Comparison of ENCODE assay signal across 9 mouse cellular contexts in genomic region chr5:123431524-123432304, GRCm38 (mm10). TPM values are rescaled to one million over a fixed set of nuclear protein-coding genes. Genes with fewer than 3 reads are reported as not detected.
DNase-seq lines count a peak whose midpoint lies in the region; ATAC-seq and TF ChIP-seq lines count a peak whose summit lies in the region.
"Had no signal": no experiment of that assay in that cellular context is flagged by ENCODE, and none has a peak within 500 bp of the region (broad histone marks: within the 10 kb centered on the region; RNA-seq: fewer than 3 reads in every experiment).

No protein-coding gene starts in this region.

- 69% methylated on average over 13 of the region's 13 CpGs for WGBS in midbrain, postnatal 0 days
- 76% methylated on average over 13 of the region's 13 CpGs for WGBS in midbrain, embryonic 13.5 days
- WGBS in heart, embryonic 15.5 days: 53% methylated on average over 13 of the region's 13 CpGs

- no peak for ATAC-seq in midbrain, postnatal 0 days (ENCODE audit: low FRiP score)
- no peak for ATAC-seq in midbrain, embryonic 13.5 days
- no peak; the same call in 1 of the 2 replicates for ATAC-seq in heart, embryonic 15.5 days (replicated peaks; ENCODE audit: insufficient number of reproducible peaks, insufficient read depth, low FRiP score, low read depth)
- no peak for ATAC-seq in megakaryocyte, adult 5-6 weeks (ENCODE audit: poor library complexity, severe bottlenecking)
- no peak for ATAC-seq in erythroblast, adult 5-6 weeks (replicated peaks; ENCODE audit: low FRiP score, poor library complexity, severe bottlenecking)

- H3K4me3 ChIP-seq in midbrain, postnatal 0 days (ENCODE audit: low read depth, low read length): no peak overlapping the region
- H3K4me3 ChIP-seq in midbrain, embryonic 13.5 days (replicated peaks): no peak overlapping the region
- no peak overlapping the region for H3K4me3 ChIP-seq in heart, embryonic 15.5 days

- no peak overlapping the region for H3K4me2 ChIP-seq in midbrain, postnatal 0 days (ENCODE audit: low read depth, low read length, poor library complexity, severe bottlenecking)
- no peak overlapping the region for H3K4me2 ChIP-seq in midbrain, embryonic 13.5 days (replicated peaks)
- peak overlapping the region; percentile 25 for H3K4me2 ChIP-seq in heart, embryonic 15.5 days

- DNase-seq in midbrain, postnatal 0 days (ENCODE audit: low spot score): peak; percentile 81
- DNase-seq in cerebellum, adult 8-10 months: peak; percentile 54
- peak; percentile 82 for DNase-seq in kidney, postnatal 14 days
- DNase-seq in lung, postnatal 36 days: peak; percentile 79

- H3K9ac ChIP-seq in midbrain, postnatal 0 days (replicated peaks; ENCODE audit: low read length, poor library complexity, severe bottlenecking): no peak overlapping the region
- H3K9ac ChIP-seq in midbrain, embryonic 13.5 days (replicated peaks): no peak overlapping the region
- no peak overlapping the region for H3K9ac ChIP-seq in heart, embryonic 15.5 days

- no peak overlapping the region for H3K27ac ChIP-seq in midbrain, postnatal 0 days (ENCODE audit: low read depth, low read length)
- H3K27ac ChIP-seq in midbrain, embryonic 13.5 days: no peak overlapping the region
- peak overlapping the region; percentile 62 for H3K27ac ChIP-seq in heart, embryonic 15.5 days

- H3K4me1 ChIP-seq in midbrain, postnatal 0 days (ENCODE audit: insufficient read depth, low read length): no peaks in the 10 kb centered on the region
- peaks cover 20% of the 10 kb centered on the region for H3K4me1 ChIP-seq in midbrain, embryonic 13.5 days (replicated peaks)
- peaks cover 27% of the 10 kb centered on the region for H3K4me1 ChIP-seq in heart, embryonic 15.5 days (replicated peaks)

- H3K36me3 ChIP-seq in midbrain, postnatal 0 days (ENCODE audit: insufficient read depth, low read length): 0 out of 2 replicates have a peak, but pooled peaks cover 1% of the 10 kb centered on the region
- peaks cover 3% of the 10 kb centered on the region for H3K36me3 ChIP-seq in midbrain, embryonic 13.5 days
- H3K36me3 ChIP-seq in heart, embryonic 15.5 days: no peaks in the 10 kb centered on the region

- no peak for TF ChIP-seq CTCF in midbrain, postnatal 0 days (IDR thresholded peaks at IDR 0.05)

- H3K27me3 ChIP-seq in midbrain, postnatal 0 days (ENCODE audit: insufficient read depth, low read length): no peaks in the 10 kb centered on the region
- no peaks in the 10 kb centered on the region for H3K27me3 ChIP-seq in midbrain, embryonic 13.5 days
- H3K27me3 ChIP-seq in heart, embryonic 15.5 days: no peaks in the 10 kb centered on the region

- no peaks in the 10 kb centered on the region for H3K9me3 ChIP-seq in midbrain, postnatal 0 days (ENCODE audit: low read length)
- no peaks in the 10 kb centered on the region for H3K9me3 ChIP-seq in midbrain, embryonic 13.5 days
- H3K9me3 ChIP-seq in heart, embryonic 15.5 days (replicated peaks): no peaks in the 10 kb centered on the region

RNA-seq across cellular contexts. Expression of gene Mlxip, which starts 37.1 kb away (rescaled TPM):
- 16.6 and 17.9 TPM in 2 replicates for total RNA-seq in midbrain, postnatal 0 days (2014; rRNA removed)
- polyA plus RNA-seq in midbrain, postnatal 0 days (2015; fragmentation: Nextera tagmentation; extraction: Ambion mirVana): 9.8 and 11.3 TPM in 2 replicates
- polyA plus RNA-seq in midbrain, embryonic 13.5 days (2015; fragmentation: Nextera tagmentation; extraction: Ambion mirVana): 17.4 and 18.7 TPM in 2 replicates
- 9.1 and 14.4 TPM in 2 replicates for polyA plus RNA-seq in heart, embryonic 15.5 days (2015; fragmentation: Nextera tagmentation; extraction: Ambion mirVana)
- total RNA-seq in megakaryocyte, adult 5-6 weeks (2015): 37.0 and 40.0 TPM in 2 replicates
- 11.7 and 15.9 TPM in 2 replicates for total RNA-seq in megakaryocyte, adult 5-6 weeks (2017)
- 4.4 and 7.9 TPM in 2 replicates for total RNA-seq in erythroblast, adult 5-6 weeks (2015; ENCODE audit: low replicate concordance)
- total RNA-seq in erythroblast, adult 5-6 weeks (2017; ENCODE audit: low replicate concordance): 1.5 and 2.5 TPM in 2 replicates

RNA-seq across cellular contexts. Expression of gene Lrrc43, which starts 57.4 kb away (rescaled TPM):
- total RNA-seq in midbrain, postnatal 0 days (2014; rRNA removed): 0.61 and 0.77 TPM in 2 replicates
- polyA plus RNA-seq in midbrain, postnatal 0 days (2015; fragmentation: Nextera tagmentation; extraction: Ambion mirVana): 1.2 and 1.3 TPM in 2 replicates
- polyA plus RNA-seq in midbrain, embryonic 13.5 days (2015; fragmentation: Nextera tagmentation; extraction: Ambion mirVana): 0.15 and 0.28 TPM in 2 replicates
- 0.06 TPM in 2 replicates for polyA plus RNA-seq in heart, embryonic 15.5 days (2015; fragmentation: Nextera tagmentation; extraction: Ambion mirVana)
- total RNA-seq in megakaryocyte, adult 5-6 weeks (2015): not detected in 2 replicates
- not detected in 2 replicates for total RNA-seq in megakaryocyte, adult 5-6 weeks (2017)
- not detected in 2 replicates for total RNA-seq in erythroblast, adult 5-6 weeks (2015; ENCODE audit: low replicate concordance)
- not detected in 2 replicates for total RNA-seq in erythroblast, adult 5-6 weeks (2017; ENCODE audit: low replicate concordance)
- total RNA-seq: hematopoietic stem cell, adult 5-6 weeks had no signal

RNA-seq across cellular contexts. Expression of gene Il31, which starts 57.6 kb away (rescaled TPM):
- total RNA-seq in midbrain, postnatal 0 days (2014; rRNA removed): not detected in 2 replicates
- not detected in 2 replicates for polyA plus RNA-seq in midbrain, postnatal 0 days (2015; fragmentation: Nextera tagmentation; extraction: Ambion mirVana)
- polyA plus RNA-seq in midbrain, embryonic 13.5 days (2015; fragmentation: Nextera tagmentation; extraction: Ambion mirVana): not detected in 2 replicates
- polyA plus RNA-seq in heart, embryonic 15.5 days (2015; fragmentation: Nextera tagmentation; extraction: Ambion mirVana): not detected in 2 replicates
- not detected in 2 replicates for total RNA-seq in megakaryocyte, adult 5-6 weeks (2015)
- not detected in 2 replicates for total RNA-seq in megakaryocyte, adult 5-6 weeks (2017)
- not detected in 2 replicates for total RNA-seq in erythroblast, adult 5-6 weeks (2015; ENCODE audit: low replicate concordance)
- total RNA-seq in erythroblast, adult 5-6 weeks (2017; ENCODE audit: low replicate concordance): not detected in 2 replicates
- total RNA-seq: hematopoietic stem cell, adult 5-6 weeks had no signal
